Mouse (Mus musculus) ES-E14 (cell line): ENCODE data around the gene Sesn3.

Experiments
- CHD2 ChIP-seq: IDR thresholded peaks from 2 replicates; pipeline ENCODE4 v1.6.1; 2014; ENCODE audit warnings: mild to moderate bottlenecking, low read depth, low read length, inconsistent platforms
- ZC3H11A ChIP-seq: IDR thresholded peaks from 2 replicates; pipeline ENCODE4 v1.6.1; 2012; ENCODE audit warnings: low read depth, mild to moderate bottlenecking, inconsistent platforms, low read length, borderline replicate concordance

DNA sequence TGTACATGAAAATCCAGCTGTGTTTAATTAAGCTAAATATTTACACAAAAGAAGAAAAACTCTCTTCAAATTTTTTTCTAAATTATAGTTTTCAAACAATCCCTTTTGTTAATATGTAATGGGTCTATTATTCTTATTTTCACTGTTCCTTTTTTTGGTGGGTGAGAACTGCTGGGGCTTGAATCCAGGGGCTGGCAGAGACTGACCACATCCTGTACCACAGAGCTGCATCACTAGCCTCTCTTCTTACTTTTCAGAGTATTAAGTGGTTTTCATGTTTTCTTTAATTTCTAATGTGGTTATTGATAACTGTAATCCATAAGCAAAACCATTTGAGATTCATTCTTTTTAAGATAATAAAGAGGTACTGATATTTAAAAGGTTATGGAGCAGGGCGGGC, 19.0 kb downstream of the Sesn3 start:
- no peak for TF ChIP-seq CHD2
- no peak for TF ChIP-seq ZC3H11A
